In the genomic region with DNA sequence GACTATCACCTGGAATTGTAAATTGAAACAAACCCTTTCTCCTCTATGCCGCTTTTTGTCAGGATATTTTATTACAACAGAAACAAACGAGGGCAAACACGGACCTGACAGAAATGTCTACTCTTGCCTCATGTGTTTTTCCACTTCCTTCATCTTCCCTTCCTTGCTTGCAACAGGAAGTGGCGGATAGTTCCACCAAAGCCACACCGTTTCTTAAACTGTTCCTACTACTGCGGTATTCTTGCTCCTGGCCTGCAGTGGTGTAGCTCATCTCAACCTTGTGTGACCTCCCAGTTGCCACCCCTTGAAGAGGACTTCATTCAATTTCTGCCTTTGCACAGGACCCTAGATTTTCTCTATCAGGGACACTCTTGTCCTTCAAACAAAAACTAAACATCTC, we compare ENCODE assay signal across 20 mouse cellular contexts.
"Had no signal": no experiment of that assay in that cellular context is flagged by ENCODE, and none has a peak within 500 bp of the region (broad histone marks: within the 10 kb centered on the region; RNA-seq: fewer than 3 reads in every experiment).

No protein-coding gene starts in this region.

- H3K27ac ChIP-seq: liver, embryonic 15.5 days; lung, embryonic 15.5 days; macrophage; midbrain, embryonic 12.5 days; neural tube, embryonic 12.5 days; stomach, embryonic 15.5 days; stomach, postnatal 0 days had no signal

- H3K4me3 ChIP-seq: liver, embryonic 15.5 days; lung, embryonic 15.5 days; megakaryocyte, embryonic 14.5 days; midbrain, embryonic 12.5 days; myocyte; neural tube, embryonic 12.5 days; stomach, embryonic 15.5 days had no signal

- ATAC-seq: liver, postnatal 0 days; lung, postnatal 0 days; midbrain, embryonic 16.5 days had no signal

- DNase-seq: liver, postnatal 0 days; lung, adult 2 months; lung, postnatal 14 days; lung, postnatal 36 days; midbrain, embryonic 14.5 days; right cerebral cortex, postnatal 14 days; thymus, adult 2 months; thymus, postnatal 25 days; thymus, postnatal 4 days had no signal
